Mouse (Mus musculus) neural tube, embryonic 10.5 days (tissue): ENCODE results near the gene Fbxl4.
"Not testable (repeated sequence)": the region's sequence is repeated elsewhere in the genome, so short reads cannot be mapped to it uniquely, and the experiment has no call there.

Source experiments
- DNase-seq: peaks from one replicate; pipeline ENCODE4 v3.0.0-alpha.2; 2017; ENCODE audit warnings: low spot score; ENCODE audit errors: extremely low spot score

The Fbxl4 gene

GRCm38 (mm10) chr4:22357266-22357930, at the start of gene Fbxl4:
Gene Fbxl4 (plus strand): TSS chr4:22357543.
- peak; percentile 90 for DNase-seq

GRCm38 (mm10) chr4:22314564-22314963, 42.8 kb upstream of the Fbxl4 start:
- no peak for DNase-seq

- DNase-seq = no peak
Measured at GRCm38 (mm10) chr4:22342816-22343573, 14.3 kb upstream of the Fbxl4 start.

- DNase-seq = not testable (repeated sequence)
Measured at GRCm38 (mm10) chr4:22349086-22349485, 8.3 kb upstream of the Fbxl4 start.

GRCm38 (mm10) chr4:22357931-22358300, 573 bp downstream of the Fbxl4 start:
- no peak for DNase-seq

GRCm38 (mm10) chr4:22358487-22358886, 1.1 kb downstream of the Fbxl4 start:
- DNase-seq = no peak

- DNase-seq = no peak
Measured at GRCm38 (mm10) chr4:22367368-22367767, 10.0 kb downstream of the Fbxl4 start.

GRCm38 (mm10) chr4:22378516-22378915, 21.2 kb downstream of the Fbxl4 start:
- DNase-seq = no peak

GRCm38 (mm10) chr4:22380646-22381045, 23.3 kb downstream of the Fbxl4 start:
- DNase-seq = no peak

- DNase-seq = no peak
Measured at GRCm38 (mm10) chr4:22383528-22384265, 26.4 kb downstream of the Fbxl4 start.

- DNase-seq = no peak
Measured at GRCm38 (mm10) chr4:22390045-22390444, 32.7 kb downstream of the Fbxl4 start.

GRCm38 (mm10) chr4:22392777-22393473, 35.6 kb downstream of the Fbxl4 start:
- DNase-seq = no peak

- DNase-seq = no peak
Measured at GRCm38 (mm10) chr4:22395404-22395803, 38.1 kb downstream of the Fbxl4 start.

GRCm38 (mm10) chr4:22396484-22397000, 39.2 kb downstream of the Fbxl4 start:
- no peak for DNase-seq

GRCm38 (mm10) chr4:22397003-22397402, 39.7 kb downstream of the Fbxl4 start:
- no peak for DNase-seq

- DNase-seq = no peak
Measured at GRCm38 (mm10) chr4:22402032-22402431, 44.7 kb downstream of the Fbxl4 start.

- no peak for DNase-seq
Measured at GRCm38 (mm10) chr4:22402930-22403329, 45.6 kb downstream of the Fbxl4 start.

GRCm38 (mm10) chr4:22420627-22421026, 63.3 kb downstream of the Fbxl4 start:
- no peak for DNase-seq

- no peak for DNase-seq
Measured at GRCm38 (mm10) chr4:22422400-22422799, 65.1 kb downstream of the Fbxl4 start.

- no peak for DNase-seq
Measured at GRCm38 (mm10) chr4:22428150-22428549, 70.8 kb downstream of the Fbxl4 start.

GRCm38 (mm10) chr4:22469575-22469974, 112.2 kb downstream of the Fbxl4 start:
- DNase-seq = no peak
